ENCODE assay signal across 32 mouse cellular contexts in the genomic region with DNA sequence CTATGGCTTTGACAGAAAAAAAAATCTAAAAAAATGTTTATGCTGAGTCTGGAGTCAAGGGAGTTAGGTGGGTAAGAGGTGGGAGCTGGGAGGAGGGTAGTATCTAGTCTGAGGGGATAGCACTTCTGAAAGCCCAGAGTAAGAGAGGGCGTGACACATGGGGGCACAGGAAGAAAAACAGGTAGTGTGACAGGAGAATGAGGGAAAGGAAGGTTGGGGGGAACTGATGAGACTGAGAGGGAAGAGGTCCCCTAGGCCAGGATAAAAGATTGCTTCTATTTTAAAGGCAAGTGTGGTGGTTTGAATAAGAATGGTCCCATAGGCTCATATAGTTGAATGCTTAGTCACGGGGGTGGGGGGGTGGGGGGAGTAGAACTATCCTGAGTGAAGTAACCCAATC.
"Had no signal": no experiment of that assay in that cellular context is flagged by ENCODE, and none has a peak within 500 bp of the region (broad histone marks: within the 10 kb centered on the region; RNA-seq: fewer than 3 reads in every experiment).

No protein-coding gene starts in this region.

- H3K9ac ChIP-seq: limb, embryonic 12.5 days; limb, embryonic 13.5 days; limb, embryonic 15.5 days; liver, embryonic 12.5 days; liver, embryonic 13.5 days; liver, embryonic 14.5 days; liver, embryonic 15.5 days; liver, postnatal 0 days; lung, embryonic 14.5 days; lung, embryonic 15.5 days; midbrain, embryonic 12.5 days; midbrain, embryonic 13.5 days; midbrain, embryonic 15.5 days; neural tube, embryonic 12.5 days; neural tube, embryonic 13.5 days had no signal

- H3K4me2 ChIP-seq: limb, embryonic 12.5 days; limb, embryonic 13.5 days; limb, embryonic 15.5 days; liver, embryonic 11.5 days; liver, embryonic 12.5 days; liver, embryonic 13.5 days; liver, embryonic 15.5 days; lung, embryonic 14.5 days; lung, embryonic 15.5 days; midbrain, embryonic 11.5 days; midbrain, embryonic 12.5 days; midbrain, embryonic 13.5 days; midbrain, embryonic 15.5 days; neural tube, embryonic 12.5 days; neural tube, embryonic 13.5 days had no signal

- H3K27me3 ChIP-seq: limb, embryonic 12.5 days; limb, embryonic 13.5 days; limb, embryonic 15.5 days; liver, embryonic 12.5 days; liver, embryonic 13.5 days; liver, embryonic 15.5 days; lung, embryonic 15.5 days; megakaryocyte, embryonic 14.5 days; midbrain, embryonic 12.5 days; midbrain, embryonic 13.5 days; midbrain, embryonic 15.5 days; neural tube, embryonic 12.5 days; neural tube, embryonic 13.5 days had no signal

- H3K4me1 ChIP-seq: limb, embryonic 10.5 days; limb, embryonic 12.5 days; limb, embryonic 13.5 days; limb, embryonic 15.5 days; lung, embryonic 15.5 days; midbrain, embryonic 10.5 days; midbrain, embryonic 12.5 days; midbrain, embryonic 13.5 days; midbrain, embryonic 15.5 days; neural tube, embryonic 12.5 days; neural tube, embryonic 13.5 days had no signal

- H3K27ac ChIP-seq: limb, embryonic 10.5 days; limb, embryonic 12.5 days; limb, embryonic 13.5 days; limb, embryonic 15.5 days; liver, embryonic 12.5 days; liver, embryonic 13.5 days; liver, embryonic 14.5 days; liver, embryonic 15.5 days; lung, embryonic 15.5 days; macrophage; midbrain, embryonic 10.5 days; midbrain, embryonic 12.5 days; midbrain, embryonic 13.5 days; midbrain, embryonic 15.5 days; neural tube, embryonic 12.5 days; neural tube, embryonic 13.5 days had no signal

- H3K36me3 ChIP-seq: limb, embryonic 10.5 days; limb, embryonic 12.5 days; limb, embryonic 13.5 days; limb, embryonic 15.5 days; liver, embryonic 12.5 days; liver, embryonic 13.5 days; liver, embryonic 15.5 days; lung, embryonic 15.5 days; midbrain, embryonic 10.5 days; midbrain, embryonic 12.5 days; midbrain, embryonic 13.5 days; midbrain, embryonic 15.5 days; neural tube, embryonic 12.5 days; neural tube, embryonic 13.5 days had no signal

- DNase-seq: left cerebral cortex, postnatal 4 days; liver; liver, embryonic 13.5 days; liver, postnatal 0 days; lung, adult 18-20 months; lung, embryonic 14.5 days; lung, postnatal 10 days; lung, postnatal 14 days; lung, postnatal 36 days; lung, postnatal 4 days; midbrain, embryonic 14.5 days had no signal

- H3K4me3 ChIP-seq: limb, embryonic 10.5 days; limb, embryonic 12.5 days; limb, embryonic 13.5 days; limb, embryonic 15.5 days; liver, embryonic 12.5 days; liver, embryonic 13.5 days; liver, embryonic 15.5 days; lung, embryonic 15.5 days; megakaryocyte, embryonic 14.5 days; midbrain, embryonic 10.5 days; midbrain, embryonic 12.5 days; midbrain, embryonic 13.5 days; midbrain, embryonic 15.5 days; myocyte; neural tube, embryonic 12.5 days; neural tube, embryonic 13.5 days had no signal

- ATAC-seq: liver, embryonic 12.5 days; liver, postnatal 0 days; lung, postnatal 0 days; midbrain, embryonic 13.5 days; midbrain, embryonic 15.5 days; midbrain, embryonic 16.5 days had no signal

- H3K9me3 ChIP-seq: limb, embryonic 10.5 days; limb, embryonic 12.5 days; limb, embryonic 13.5 days; limb, embryonic 15.5 days; liver, embryonic 12.5 days; liver, embryonic 13.5 days; liver, embryonic 15.5 days; lung, embryonic 15.5 days; megakaryocyte, embryonic 14.5 days; midbrain, embryonic 10.5 days; midbrain, embryonic 12.5 days; midbrain, embryonic 13.5 days; midbrain, embryonic 15.5 days; neural tube, embryonic 12.5 days; neural tube, embryonic 13.5 days had no signal
